Mouse (Mus musculus) lung, postnatal 10 days (tissue): Measurements from ENCODE around the gene Scrt2.
"Not testable (repeated sequence)": the region's sequence is repeated elsewhere in the genome, so short reads cannot be mapped to it uniquely, and the experiment has no call there.

Experiments used
- DNase-seq: peaks from one replicate; pipeline ENCODE4 v3.0.0; 2021

Gene Scrt2

DNA sequence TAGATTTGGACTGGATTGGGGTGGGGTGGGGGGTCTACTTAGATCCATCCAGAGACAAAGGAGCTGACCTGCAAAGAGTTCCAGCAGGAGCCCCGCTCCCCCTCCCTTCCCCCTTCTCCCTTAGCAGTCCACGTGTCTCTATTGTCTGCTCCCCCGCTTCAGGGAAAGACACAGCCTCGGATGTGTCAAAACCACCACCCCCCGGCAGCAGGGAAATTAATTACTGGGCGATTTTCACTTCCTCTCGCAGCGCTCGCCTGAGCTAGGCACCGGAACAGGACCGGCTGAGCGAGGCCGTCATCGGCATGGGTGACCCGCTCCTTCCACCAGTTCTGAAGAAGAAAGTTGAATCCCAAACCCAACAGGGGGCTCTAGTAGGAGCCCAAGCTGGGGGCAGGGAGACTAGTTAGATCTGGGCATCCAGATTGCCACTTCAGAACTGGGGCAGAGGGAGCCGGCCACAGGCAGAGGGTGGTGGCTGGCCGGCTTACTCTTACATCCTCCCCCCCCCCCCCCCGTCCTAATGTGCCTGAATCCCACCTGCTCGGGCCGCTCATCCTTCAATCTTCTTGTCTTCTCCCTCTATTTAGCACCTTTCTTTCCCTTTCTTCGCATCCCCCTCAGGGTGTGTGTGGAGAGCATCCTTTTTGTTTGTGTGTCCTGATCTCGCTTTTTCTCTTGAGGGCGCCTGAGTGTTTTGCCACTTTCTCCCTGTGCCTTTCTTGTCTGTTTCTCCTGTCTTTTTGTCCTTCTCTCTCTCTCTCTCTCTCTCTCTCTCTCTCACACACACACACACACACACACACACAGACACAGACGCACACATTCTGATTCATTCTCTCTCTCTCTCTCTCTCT lies at the start of gene Scrt2:
Gene Scrt2, plus strand, starts transcription at position 845 of the 857 bp plus-strand sequence.
- no peak for DNase-seq

DNA sequence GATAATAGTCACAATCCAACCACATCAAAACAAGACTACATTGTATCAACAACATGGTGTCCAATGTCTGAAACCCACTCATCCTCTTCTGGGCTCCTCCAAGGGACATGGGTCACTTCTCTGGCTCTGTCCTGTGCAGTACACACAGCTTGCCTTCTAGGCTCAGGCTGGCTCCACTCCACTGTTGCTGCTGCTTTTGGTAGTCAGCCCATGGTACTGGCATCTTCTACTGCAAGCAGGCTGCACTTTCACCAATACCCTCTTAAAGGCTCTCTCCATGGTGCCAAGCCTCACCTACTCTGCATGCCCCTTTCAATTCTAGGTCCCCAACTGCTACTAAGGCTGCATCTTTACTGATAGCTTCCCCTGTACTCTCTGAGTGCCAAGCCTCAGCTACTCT lies 41.2 kb upstream of the Scrt2 start:
- no peak for DNase-seq

DNA sequence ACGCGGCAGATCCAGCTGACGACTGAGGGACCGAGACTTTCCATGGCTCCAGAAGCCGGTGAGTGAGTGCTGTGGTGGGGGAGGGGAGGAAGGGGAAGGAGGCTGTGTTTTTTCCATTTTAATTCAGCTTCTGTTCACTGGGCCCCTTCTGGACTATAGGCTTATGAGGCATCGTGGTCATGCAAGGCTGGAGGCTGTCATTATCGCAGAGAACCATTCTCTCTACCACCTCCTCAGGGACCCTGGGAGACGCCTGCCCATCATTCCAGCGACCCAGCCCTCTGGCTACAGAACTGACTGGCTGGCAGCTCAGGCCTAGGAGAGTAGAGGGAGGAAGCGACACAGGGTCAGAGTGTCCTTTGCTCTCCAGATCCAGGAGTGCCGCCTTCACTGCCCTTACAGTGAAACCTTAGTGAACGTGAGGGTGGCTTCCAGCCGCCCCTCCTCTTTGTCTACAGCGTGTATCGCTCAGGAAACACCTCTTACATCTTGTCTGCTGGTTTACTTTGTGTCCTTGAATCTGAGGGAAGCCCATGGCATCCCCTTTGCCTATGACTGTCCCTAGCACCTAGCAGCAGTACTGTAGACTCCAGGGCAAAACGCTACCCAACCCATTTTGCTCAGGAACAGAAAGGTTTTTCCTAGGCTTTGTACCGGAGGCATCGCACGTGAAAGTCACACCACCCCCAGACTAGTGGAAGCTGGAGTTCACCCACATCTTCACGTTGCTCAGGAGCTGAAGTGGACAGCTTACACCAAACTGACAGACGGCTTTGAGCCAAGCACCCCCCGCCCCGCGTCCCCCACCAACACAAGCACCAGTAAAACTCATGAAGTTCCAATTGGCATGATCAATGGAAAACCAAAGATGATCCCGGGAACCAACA lies 34.0 kb upstream of the Scrt2 start:
- DNase-seq, result no peak

DNA sequence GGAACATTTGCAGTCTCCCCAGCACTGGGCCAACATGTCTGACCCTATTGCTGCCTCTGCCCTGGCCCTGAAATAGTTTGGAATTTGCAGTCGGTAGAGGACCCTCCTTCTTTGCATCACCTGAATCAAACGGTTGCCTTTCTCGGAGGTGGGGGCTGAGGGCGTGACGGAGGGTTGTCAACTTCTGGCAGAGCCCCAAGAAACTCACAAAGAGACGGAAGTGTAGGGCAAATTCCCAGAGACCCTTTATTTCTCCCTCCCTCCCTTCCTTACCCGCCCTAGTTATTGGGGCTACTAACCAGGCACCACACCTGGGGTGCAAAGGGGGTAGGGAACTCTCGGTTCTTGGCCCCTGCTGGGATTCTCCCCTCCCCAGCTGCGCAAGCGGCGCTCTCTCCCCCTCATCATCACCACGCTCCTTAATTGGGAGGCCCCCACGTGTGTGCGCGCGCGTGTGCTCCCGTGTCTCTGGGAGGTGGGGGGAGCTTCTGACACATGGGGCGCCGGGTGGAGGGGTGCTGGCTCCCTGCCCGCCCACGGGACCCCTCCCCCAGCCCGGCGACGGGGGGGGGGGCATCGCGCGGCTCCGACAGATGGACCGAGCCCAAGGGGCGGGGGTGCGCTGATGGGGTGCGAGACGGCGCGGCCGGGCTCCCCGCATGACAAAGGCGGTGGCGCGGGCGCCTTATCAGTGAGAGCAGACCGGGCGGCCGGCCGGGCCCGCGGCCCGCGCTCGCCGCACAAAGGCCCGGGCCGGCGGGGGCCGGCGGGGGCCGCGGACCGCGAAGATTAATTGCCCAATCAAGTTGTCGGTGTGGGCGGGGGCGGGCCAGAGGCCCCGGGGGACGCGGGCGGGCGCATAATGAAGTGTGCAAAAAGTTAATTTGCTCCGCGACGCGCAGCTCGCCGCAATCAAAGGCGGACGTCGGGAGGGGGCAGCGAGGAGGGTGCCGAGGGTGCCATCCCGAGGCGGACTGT lies 33.0 kb upstream of the Scrt2 start:
- DNase-seq, result no peak

DNA sequence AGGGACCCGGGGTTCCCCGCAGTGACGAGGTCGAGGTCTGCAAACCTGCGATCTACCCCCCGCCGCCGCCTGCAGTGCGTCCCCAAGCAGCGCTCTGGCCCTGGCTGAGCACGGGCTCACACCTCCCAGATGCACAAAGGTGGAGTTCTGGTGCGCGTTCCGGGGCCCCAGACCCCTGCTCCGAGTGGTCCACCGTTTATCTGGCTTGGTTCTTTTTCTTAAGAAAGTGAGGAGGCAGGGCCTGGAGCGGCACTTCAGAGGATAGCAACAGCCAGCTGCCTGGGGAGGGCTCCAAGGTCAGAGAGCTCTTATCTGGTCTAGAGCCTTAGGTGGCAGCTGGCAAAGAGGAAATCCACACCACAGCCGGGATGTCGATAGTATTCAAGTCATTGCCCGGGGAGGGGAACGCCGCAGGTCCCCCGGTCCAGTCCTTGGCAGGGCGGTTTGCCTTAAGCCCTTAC lies 32.3 kb upstream of the Scrt2 start:
- DNase-seq, result no peak

DNA sequence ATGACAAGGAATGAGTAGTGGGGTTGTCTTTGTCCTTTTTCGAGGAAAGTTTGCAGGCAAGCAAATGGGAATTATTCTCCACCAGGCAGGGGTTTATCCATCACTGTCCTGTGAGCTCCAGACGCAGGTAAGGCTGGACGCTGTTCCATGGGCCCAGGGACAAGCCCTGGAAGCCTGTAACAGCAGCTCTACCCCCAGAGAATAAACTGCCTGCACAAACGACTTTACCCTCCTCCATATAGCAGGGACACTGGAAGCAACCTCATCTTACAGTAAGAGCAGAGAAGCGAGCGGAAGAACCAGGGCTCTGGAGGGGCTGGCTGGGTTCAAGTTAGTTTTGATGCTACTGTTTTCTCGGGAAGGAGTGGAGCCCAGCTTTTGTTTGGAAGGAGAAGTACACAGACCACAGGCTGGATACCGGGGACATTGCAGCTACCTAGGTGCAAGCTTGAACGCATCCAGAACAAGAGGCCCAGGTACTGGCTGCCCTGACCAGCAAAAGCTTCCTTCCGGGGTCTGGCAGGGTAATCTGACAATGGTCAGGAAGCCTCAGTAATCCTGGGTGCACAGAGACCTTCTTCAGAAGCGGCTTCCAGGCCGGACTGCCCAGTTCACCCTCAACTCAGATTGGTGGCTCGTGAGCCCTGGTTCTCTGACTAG lies 31.6 kb upstream of the Scrt2 start:
- no peak for DNase-seq

DNA sequence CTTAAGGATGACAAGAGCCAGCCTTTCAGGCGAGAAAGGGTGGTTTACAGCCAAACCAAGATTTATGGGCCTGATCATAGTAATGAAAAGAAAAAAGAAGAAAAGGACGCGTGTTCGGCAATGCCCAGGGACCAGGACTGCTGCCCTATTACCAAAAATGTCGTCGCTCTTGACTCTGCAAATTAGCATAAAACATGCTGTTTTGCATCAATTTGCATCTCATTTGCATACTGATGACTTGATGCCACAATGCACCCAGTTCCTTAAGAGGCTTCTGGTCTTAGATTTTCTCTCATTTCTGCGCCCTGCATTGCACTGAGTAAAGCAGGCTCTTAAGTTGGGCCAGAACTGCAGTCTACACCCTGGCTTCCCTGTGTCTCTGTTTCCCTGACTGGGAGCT lies 31.0 kb upstream of the Scrt2 start:
- DNase-seq, result no peak

DNA sequence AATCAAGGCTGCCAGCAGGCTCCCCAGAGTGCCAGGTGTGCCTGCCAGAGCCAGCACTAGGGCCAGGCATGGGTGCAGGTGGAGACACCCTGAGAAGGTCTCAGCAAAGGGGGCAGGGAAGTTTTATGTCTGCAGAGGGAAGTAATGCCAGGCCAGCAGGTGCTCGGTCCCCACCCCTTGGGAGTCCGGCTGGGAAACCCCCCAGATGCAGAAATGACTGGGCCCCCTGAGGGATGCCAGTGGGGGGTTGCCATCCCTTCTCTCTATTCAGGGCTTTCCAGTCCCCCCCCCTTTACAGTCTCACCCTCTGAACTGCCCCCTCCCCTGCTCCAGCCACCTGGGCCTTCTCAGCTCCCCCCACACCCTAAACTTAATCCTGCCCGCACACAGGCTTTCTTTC lies 29.3 kb upstream of the Scrt2 start:
- no peak for DNase-seq

DNA sequence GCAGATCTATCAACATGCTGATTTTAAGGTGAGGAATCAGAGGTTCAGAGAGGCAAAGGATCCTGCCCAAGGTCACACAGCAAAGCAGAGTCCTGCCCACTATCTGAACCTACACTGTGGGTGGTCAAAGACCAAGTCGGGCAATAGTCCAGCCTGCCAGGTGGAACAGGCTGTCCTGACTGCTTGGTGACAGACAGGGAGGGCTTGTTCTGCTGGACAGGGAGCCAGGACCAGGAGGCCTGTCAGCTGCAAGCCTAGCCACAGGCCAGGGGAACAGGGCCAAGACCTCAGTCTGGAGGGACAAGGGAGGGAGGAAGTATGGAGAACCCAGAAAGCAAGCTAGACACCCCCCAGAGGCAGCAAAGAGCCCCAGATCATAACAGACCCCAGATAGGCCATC lies 25.9 kb upstream of the Scrt2 start:
- DNase-seq, result peak; percentile 39

DNA sequence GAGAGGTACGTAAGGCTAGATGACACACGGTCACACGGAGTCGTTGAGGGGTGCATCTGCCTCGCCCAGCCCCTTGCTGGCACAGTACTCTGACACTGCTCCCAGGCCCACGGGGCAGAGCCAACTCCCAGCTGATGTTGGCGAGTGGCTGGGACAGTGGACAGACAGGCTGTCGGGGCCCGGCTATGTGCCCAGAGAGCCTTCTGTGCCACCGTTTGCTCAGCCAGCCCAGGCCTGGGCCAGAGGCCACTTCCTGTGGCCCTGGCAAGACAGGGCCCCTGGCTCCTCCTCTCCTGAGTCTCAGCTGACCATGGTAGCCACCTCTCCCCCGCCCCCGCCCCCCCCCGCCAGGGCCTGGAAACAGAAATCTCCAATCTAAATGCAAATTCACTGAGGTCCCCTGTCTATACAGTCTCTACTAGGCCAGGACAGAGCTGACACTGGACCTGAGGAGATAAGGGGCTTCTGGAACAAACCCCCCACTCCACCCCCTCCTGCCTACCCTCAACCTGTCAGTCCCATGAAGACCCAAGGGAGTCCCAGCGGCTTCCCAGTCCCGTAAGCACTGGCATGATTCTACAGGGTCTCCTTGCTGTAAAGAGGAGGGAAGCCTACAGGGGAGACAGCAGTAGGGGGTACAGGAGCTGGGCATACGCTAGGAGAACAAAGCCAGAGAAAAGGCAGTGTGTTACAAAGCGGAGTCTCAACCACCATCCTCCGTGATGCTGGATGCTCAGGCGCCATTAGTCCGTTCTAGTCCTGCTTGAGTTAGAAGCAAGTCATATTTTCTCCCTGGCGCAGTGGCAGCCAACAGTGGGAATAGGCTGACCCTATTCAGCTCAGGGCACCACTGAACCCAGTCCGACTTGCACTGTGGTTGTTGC lies 24.7 kb upstream of the Scrt2 start:
- DNase-seq, result no peak

DNA sequence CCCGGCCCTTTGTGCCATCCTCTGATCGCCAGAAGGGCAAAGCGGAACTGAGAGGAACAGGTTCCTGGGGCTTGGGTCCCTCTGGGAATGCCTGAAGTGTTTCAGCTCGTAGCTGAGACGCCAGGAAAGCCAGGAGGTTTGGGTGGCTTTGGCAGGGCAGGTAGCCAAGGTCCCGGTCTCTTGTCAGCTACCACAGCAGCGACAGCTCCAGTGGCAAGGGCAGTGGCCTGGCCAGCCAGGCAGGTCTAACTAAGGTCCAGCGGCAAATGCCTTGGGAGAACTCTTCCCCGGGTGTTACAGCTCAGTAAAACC lies 24.1 kb upstream of the Scrt2 start:
- no peak for DNase-seq

DNA sequence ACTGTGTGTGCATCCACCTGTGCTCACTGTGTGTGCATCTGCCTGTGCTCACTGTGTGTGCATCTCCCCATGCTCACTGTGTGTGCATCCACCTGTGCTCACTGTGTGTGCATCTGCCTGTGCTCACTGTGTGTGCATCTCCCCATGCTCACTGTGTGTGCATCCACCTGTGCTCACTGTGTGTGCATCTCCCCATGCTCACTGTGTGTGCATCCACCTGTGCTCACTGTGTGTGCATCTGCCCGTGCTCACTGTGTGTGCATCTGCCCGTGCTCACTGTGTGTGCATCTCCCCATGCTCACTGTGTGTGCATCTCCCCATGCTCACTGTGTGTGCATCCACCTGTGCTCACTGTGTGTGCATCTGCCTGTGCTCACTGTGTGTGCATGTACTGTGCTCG lies 18.5 kb upstream of the Scrt2 start:
- DNase-seq, result not testable (repeated sequence)

DNA sequence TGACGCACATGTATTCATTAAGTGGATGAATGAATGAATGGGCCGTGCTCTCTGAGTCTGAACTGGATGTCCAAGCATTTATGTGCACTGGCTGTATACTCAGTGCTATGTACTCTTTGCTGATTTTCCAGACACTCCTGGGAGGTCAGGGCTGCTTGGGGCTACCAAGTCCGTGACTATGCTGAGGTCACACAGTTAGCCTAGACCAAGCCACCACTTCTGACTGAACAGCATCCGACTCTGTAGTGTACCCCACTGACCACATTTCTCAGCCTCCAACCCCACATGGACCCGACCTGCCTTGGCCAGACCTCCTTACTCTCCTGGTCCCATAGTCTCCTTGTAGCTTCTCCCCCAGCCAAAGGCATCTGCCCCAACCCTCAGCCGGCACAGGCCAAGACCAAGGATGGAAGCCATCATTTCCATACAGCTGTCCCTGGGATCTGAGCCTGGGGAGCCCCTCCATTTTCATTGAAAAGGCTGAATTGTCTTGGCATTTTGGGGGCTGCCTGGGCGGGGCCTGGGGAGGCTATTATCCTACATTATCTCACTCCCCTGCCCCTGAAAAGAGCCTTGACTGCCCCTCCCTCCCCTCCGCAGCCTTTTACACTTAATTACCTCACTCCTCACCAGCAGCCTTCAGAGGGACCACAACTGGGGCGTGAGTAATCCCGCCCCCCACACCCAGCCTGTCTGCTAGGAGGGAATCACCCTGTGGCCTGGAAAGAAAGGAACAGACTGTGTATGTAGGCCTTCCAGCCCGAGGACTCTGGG lies 12.5 kb upstream of the Scrt2 start:
- no peak for DNase-seq

DNA sequence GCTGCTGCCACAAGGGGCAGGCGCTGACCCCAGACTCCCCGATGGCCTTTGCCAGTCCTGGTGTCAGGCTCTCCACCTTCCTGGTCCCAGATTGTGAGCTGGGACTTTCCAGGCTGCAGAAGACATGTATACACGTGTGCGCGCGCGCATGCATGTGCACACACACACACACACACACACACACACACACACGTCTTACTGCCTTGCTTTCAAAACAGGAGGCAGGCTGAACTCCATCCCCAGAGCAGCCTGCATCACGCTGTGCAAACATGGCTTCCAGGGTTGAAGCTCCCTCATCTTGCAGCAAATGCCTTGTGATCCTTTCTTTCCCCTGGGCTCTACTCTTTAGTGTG lies 11.9 kb upstream of the Scrt2 start:
- no peak for DNase-seq

DNA sequence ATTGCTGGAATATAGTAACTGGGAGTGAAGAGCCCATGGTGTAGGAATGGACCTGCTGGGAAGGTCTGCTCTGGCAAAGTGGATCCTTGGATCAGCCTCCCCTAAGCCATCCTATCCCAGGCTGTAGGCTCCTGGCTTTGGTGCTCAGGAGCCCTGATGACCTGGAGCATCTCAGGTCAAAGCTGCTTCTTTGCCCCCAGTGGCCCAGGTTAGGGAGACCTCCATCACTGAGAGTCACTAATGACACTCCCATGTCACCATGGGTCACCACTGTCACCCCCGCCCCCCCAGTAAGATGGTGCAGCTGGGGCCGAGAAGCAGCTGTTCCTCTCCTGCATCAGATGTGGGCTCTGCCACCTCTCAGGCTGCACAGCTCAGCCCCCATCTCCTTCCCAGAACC lies 11.4 kb upstream of the Scrt2 start:
- no peak for DNase-seq

DNA sequence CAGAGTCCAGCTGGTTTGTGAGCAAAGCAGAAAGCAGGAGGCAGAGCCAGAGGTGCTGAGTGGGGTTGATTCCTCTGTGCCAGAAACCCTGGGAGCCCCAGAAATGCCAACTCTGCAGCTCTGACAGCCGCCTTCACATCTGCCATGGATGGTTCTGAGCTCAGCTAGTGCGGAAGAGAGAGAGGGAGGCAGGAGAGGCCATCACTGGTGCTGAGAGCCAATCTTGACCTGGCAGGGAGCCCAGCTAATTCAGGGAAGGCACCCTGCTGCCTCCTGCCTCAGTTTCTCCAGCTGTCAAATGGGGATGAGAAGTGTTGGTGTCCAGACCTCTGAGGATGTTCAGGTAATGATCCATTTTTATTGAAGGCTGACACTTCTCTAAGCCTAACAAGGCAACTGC lies 6.8 kb upstream of the Scrt2 start:
- no peak for DNase-seq

DNA sequence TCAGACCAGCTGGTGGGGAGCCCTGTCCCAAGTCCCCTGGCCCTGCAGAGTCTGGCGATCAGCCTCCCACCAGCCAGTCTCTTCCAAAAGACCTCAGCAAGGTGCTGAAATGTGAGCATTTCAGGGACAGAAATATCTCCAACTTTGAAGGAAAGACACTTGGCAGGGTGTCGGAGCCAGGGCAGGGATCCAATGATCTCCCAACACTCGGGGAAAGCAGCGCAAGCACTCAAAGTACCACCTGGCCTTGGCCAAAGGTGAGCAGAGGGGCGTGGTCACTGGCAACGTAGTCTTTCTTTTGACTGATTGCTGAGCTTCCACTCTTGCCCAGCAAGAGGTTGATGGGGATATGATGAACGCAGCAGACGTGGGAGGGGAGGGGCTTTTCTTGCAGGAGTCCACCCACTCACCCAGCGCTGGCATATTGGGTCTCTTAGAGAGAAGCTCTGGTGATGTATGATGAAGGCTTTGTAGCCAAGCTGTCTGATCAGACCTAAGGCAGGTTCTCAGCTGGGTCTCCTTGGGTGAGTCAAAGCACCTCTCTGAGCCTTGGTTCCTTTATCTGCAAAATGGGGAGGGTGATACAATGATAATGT lies 5.9 kb upstream of the Scrt2 start:
- DNase-seq, result no peak

DNA sequence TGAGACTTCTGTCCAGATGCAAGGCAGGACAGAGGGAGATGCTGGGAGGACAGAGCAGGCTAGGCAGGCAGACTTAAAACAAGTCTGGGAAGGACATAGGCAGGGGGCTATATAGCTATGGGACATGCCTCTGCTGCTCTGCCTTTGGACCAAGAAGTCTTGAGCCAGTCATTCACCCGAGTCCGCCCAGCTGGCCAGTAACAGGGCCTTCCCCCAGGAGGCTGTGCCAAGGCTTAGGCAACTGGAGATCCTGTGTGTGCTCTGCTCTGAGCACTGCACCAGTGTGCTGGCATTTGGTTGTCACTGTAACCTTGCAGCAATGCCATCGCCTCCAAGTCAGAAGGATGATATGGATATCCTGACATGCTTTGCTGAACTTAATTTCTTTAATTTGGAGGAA lies 4.0 kb upstream of the Scrt2 start:
- DNase-seq, result no peak

DNA sequence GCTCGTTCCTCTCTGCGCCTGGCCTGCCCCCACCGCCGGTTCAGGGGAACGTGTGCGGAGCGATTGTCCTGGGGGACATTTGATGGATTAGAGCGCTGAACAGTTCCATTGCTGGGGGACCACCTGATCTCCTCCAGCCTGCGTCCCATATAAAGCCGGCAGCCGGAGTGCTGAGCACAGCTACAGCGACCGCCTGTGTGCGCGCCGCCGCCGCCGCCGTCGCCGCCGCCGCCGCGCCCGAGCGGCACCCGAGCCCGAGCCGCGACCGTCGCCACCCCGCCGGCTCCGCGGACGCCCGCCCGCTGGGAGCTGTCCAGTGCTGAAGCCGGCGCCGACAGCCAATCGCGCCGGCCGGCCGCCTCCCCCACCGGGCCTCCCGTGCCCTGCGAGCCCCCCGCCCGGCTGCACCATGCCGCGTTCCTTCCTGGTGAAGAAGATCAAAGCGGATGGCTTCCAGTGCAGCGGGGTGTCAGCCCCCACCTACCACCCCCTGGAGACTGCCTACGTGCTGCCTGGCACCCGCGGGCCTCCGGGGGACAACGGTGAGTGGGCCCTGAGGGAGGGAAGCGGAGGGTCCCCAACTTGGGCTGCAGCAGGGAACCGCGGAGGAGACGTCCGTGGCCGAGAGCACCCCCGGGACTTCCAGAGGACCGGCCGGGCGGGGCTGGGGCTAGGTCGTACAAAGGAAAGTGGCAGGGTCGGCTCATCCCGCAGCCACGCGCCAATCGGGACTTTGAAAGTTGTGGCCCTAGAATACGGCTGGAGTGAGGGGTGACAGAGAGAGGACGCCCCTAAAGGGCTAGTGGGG lies 516 bp downstream of the Scrt2 start:
- DNase-seq, result peak; percentile 88
